Mouse (Mus musculus): Measurements from ENCODE around the gene Cyp2b9. TPM values are rescaled to one million over a fixed set of nuclear protein-coding genes. Genes with fewer than 3 reads are reported as not detected.
"Not testable (repeated sequence)": the region's sequence is repeated elsewhere in the genome, so short reads cannot be mapped to it uniquely, and the experiment has no call there.

Gene Cyp2b9
- polyA plus RNA-seq (2014; fragmentation: Nextera tagmentation; extraction: Ambion mirVana), result not detected in 2 replicates

DNA sequence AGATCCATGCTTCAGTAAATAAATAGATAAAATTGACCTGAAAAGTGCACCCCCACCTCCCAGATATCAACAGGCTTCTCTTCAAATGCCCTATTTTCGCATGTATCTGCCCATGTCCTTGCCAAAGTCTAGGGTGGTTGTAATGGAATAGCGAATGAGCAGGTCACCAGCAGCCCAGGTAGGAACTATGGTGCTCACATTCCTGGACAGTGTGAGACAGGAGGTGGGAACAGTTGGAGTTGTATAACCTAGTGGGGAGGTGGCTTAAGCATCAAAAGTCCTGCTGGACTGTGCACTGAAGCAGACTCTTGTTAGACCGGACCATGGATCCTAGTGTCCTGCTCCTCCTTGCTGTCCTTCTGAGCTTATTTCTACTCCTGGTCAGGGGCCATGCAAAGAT is at the start of gene Cyp2b9:
Gene Cyp2b9, plus strand, starts transcription at position 301 of the 400 bp plus-strand sequence.
- 85% methylated on average over 2 of the region's 3 CpGs for WGBS
- not testable (repeated sequence) for DNase-seq (ENCODE audit: low spot score); H3K9ac ChIP-seq; H3K9me3 ChIP-seq (ENCODE audit: control insufficient read depth, low read length); H3K27ac ChIP-seq; ATAC-seq (ENCODE audit: low FRiP score); H3K27me3 ChIP-seq (ENCODE audit: control insufficient read depth, insufficient read depth, low read length); H3K4me3 ChIP-seq (replicated peaks; ENCODE audit: low read length); H3K36me3 ChIP-seq (replicated peaks; ENCODE audit: control insufficient read depth, insufficient read depth); H3K4me2 ChIP-seq (replicated peaks); H3K4me1 ChIP-seq (replicated peaks; ENCODE audit: control insufficient read depth, insufficient read depth, low read length)

- not testable (repeated sequence) for DNase-seq (ENCODE audit: low spot score); H3K9me3 ChIP-seq (ENCODE audit: control insufficient read depth, low read length); ATAC-seq (ENCODE audit: low FRiP score); H3K4me3 ChIP-seq (replicated peaks; ENCODE audit: low read length); H3K9ac ChIP-seq; H3K27me3 ChIP-seq (ENCODE audit: control insufficient read depth, insufficient read depth, low read length); H3K4me1 ChIP-seq (replicated peaks; ENCODE audit: control insufficient read depth, insufficient read depth, low read length); H3K27ac ChIP-seq; H3K4me2 ChIP-seq (replicated peaks); H3K36me3 ChIP-seq (replicated peaks; ENCODE audit: control insufficient read depth, insufficient read depth)
- no CpG with 5 or more reads among the region's 2 CpGs for WGBS
Measured at GRCm38 (mm10) chr7:26139623-26140022, 33.6 kb upstream of the Cyp2b9 start.

GRCm38 (mm10) chr7:26143657-26144056 is 29.6 kb upstream of the Cyp2b9 start:
- not testable (repeated sequence) for DNase-seq (ENCODE audit: low spot score); H3K4me2 ChIP-seq (replicated peaks); H3K36me3 ChIP-seq (replicated peaks; ENCODE audit: control insufficient read depth, insufficient read depth); H3K9ac ChIP-seq; H3K27me3 ChIP-seq (ENCODE audit: control insufficient read depth, insufficient read depth, low read length); H3K27ac ChIP-seq; H3K4me3 ChIP-seq (replicated peaks; ENCODE audit: low read length); ATAC-seq (ENCODE audit: low FRiP score); H3K9me3 ChIP-seq (ENCODE audit: control insufficient read depth, low read length); H3K4me1 ChIP-seq (replicated peaks; ENCODE audit: control insufficient read depth, insufficient read depth, low read length)
- WGBS, result 44% methylated on average over 1 of the region's 3 CpGs

- H3K4me2 ChIP-seq (replicated peaks); H3K9me3 ChIP-seq (ENCODE audit: control insufficient read depth, low read length); H3K4me1 ChIP-seq (replicated peaks; ENCODE audit: control insufficient read depth, insufficient read depth, low read length); H3K27me3 ChIP-seq (ENCODE audit: control insufficient read depth, insufficient read depth, low read length); H3K9ac ChIP-seq; DNase-seq (ENCODE audit: low spot score); H3K36me3 ChIP-seq (replicated peaks; ENCODE audit: control insufficient read depth, insufficient read depth); H3K27ac ChIP-seq; ATAC-seq (ENCODE audit: low FRiP score); H3K4me3 ChIP-seq (replicated peaks; ENCODE audit: low read length): not testable (repeated sequence)
- WGBS, result 77% methylated on average over 2 of the region's 3 CpGs
Measured at GRCm38 (mm10) chr7:26168765-26169536, 4.3 kb upstream of the Cyp2b9 start.

GRCm38 (mm10) chr7:26201083-26201482 is 27.9 kb downstream of the Cyp2b9 start:
- Histone ChIP-seq H3K4me3 (replicated peaks; ENCODE audit: low read length) (no peak overlapping the region), H3K9me3 (ENCODE audit: control insufficient read depth, low read length) (peaks cover 13% of the 10 kb centered on the region; the same call in 1 of the 2 replicates), H3K27ac (no peak overlapping the region), H3K36me3 (replicated peaks; ENCODE audit: control insufficient read depth, insufficient read depth) (no peaks in the 10 kb centered on the region), H3K4me2 (replicated peaks) (no peak overlapping the region), H3K27me3 (ENCODE audit: control insufficient read depth, insufficient read depth, low read length) (no peaks in the 10 kb centered on the region), H3K9ac (no peak overlapping the region), H3K4me1 (replicated peaks; ENCODE audit: control insufficient read depth, insufficient read depth, low read length) (no peaks in the 10 kb centered on the region)
- DNase-seq (ENCODE audit: low spot score), result no peak
- WGBS, result 28% methylated on average over 2 of the region's 2 CpGs
- no peak for ATAC-seq (ENCODE audit: low FRiP score)

GRCm38 (mm10) chr7:26260034-26260433 is 86.8 kb downstream of the Cyp2b9 start, which contains the start of gene Vmn1r184:
TSS of gene Vmn1r184 (plus strand) at chr7:26260334.
- not testable (repeated sequence) for H3K4me1 ChIP-seq (replicated peaks; ENCODE audit: control insufficient read depth, insufficient read depth, low read length); H3K27ac ChIP-seq; H3K9me3 ChIP-seq (ENCODE audit: control insufficient read depth, low read length); H3K4me3 ChIP-seq (replicated peaks; ENCODE audit: low read length); H3K36me3 ChIP-seq (replicated peaks; ENCODE audit: control insufficient read depth, insufficient read depth); DNase-seq (ENCODE audit: low spot score); ATAC-seq (ENCODE audit: low FRiP score); H3K9ac ChIP-seq; H3K27me3 ChIP-seq (ENCODE audit: control insufficient read depth, insufficient read depth, low read length); H3K4me2 ChIP-seq (replicated peaks)
- 88% methylated on average over 1 of the region's 1 CpGs for WGBS

Other genes starting within 250 kb of the Cyp2b9 start
- not detected in 2 replicates for gene Cyp2b13, start 111.9 kb upstream of the Cyp2b9 start, polyA plus RNA-seq (2014; fragmentation: Nextera tagmentation; extraction: Ambion mirVana)
- gene Vmn1r184, start 86.9 kb downstream of the Cyp2b9 start, polyA plus RNA-seq (2014; fragmentation: Nextera tagmentation; extraction: Ambion mirVana), result not detected in 2 replicates
- not detected in 2 replicates for gene Cyp2a4, start 133.8 kb downstream of the Cyp2b9 start, polyA plus RNA-seq (2014; fragmentation: Nextera tagmentation; extraction: Ambion mirVana)
- not detected in 2 replicates for gene Nlrp9c, start 230.3 kb downstream of the Cyp2b9 start, polyA plus RNA-seq (2014; fragmentation: Nextera tagmentation; extraction: Ambion mirVana)

Measured in hindbrain, embryonic 14.5 days (tissue).